Mouse (Mus musculus): ENCODE measurements at regions not wholly inside any gene's neighbourhood (a gene's known extent, or its start where the extent isn't known, plus 50 kb on each side); places are given as distances from the start of the nearest gene placed in this dataset.

DNA sequence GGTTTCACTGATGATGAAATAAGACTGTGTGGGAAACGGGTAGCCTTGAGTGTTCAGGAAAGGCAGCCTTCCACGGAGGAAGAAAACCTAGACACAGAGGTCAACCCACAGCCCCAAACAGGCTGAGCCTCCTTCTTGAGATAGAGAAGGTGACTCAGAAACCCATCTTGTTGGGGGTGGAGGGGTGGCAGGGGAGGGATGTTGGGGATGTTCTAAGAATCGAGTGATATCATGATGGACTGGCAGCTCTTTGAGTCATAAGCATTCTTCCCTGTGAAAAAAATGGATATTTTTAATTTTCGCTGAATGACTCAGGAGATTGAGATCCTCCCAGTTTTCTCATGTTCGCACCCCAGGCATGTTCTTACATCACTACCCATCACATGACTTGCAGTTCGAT is 417.5 kb downstream of the Fgf9 start:
- no peak for DNase-seq

DNA sequence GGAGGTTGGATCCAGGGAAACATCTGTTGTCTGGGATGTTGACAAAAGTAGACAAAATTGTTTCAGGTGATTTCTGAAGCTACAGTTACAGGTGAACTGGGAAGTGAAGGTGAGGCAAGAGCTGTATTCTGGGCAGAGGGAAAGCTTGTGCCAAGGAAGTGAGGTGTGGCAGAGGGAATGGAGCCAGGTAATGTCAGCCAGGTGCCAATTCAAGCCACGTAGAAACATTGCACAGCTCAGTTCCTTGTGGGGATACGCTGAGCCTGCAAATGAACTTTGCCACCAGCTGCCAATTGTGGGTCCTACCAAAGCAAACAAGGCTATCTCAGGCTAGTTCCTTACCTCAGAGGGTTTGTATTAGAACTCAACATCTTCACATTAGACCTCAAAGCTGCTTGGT is 410.1 kb downstream of the Fgf9 start:
- no peak for DNase-seq

DNA sequence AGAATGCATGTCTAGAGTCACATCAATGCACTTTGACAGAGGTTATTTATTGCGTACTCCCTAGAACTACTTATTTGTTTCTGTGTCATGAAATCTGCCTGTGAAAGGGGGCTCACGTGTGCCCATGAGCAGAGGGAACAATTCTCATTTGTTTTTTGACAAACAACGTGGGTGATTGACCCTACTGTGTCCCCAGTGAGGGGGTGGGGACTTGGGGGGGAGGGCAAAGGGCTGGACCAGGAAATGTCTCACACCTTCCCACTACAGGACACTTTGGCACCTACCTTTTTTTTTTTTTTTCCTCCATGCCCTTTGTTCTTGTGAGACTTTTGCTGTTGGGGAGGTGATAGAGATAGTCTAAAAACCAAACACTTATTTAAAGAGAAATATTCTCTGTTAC is 400.3 kb downstream of the Fgf9 start:
- no peak for DNase-seq

DNA sequence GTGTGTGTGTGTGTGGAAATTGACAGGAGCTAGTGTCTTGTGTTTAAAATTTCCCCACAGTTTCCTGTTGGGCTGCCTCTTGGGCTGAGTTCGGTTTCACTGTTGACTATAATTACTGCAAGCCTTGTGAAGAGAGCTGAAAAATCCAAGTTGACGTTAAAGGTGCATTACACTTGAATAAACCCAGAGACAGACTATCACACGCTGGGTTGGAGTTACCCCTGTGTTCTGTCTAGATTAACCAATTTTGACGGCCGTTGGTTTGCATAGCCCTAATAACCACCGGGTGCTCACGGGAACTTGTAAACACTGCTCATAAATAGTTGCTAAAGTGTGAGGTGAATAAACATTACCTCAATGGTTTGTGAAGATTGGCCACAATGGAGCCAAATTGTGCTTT is 398.1 kb downstream of the Fgf9 start:
- DNase-seq, result no peak

DNA sequence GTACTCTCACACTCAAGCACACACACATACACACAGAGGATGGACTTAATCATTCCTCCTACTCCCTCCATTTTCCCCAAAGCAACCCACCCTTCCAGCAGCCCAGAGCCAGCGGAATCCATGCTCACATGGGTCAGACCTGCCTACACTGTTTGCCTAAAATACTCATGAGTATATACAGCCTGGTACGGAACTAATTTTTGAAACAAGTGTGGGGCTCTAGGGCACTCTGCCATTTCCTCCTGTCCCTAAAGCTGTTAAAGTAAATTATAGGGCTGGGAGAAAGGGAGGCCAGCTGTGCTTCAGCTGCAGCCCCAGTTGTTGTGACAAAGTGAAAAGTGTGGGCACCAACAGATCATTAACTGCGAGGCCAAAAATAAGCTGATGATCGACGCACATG is 397.5 kb downstream of the Fgf9 start:
- DNase-seq, result no peak

DNA sequence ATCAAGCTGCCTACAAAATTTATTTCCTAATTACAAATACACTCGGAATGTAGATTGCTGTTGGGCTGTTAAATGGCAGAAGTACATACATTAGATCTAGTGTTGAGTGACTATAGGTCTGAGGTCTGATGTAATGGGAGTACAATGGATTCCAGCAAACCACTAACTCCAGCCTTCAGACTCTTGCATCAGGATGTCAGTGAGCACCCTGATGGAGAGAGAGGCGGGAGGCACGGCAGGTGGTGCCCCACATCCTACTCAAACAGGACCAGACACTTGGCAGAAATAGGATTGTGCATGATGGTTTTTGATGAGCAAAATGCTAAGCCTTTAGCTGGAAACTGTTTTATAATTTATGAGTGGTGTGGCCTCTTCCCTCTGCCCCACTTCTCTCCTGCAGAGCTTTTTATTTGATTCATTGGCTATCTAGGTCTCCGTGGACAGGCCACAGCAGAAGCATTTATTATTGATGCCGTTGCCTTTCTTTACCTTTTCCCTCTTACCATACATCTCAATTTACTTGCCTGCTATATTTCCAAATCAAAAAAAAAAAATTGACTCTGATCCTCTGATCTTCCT is 376.5 kb downstream of the Fgf9 start:
- no peak for DNase-seq

DNA sequence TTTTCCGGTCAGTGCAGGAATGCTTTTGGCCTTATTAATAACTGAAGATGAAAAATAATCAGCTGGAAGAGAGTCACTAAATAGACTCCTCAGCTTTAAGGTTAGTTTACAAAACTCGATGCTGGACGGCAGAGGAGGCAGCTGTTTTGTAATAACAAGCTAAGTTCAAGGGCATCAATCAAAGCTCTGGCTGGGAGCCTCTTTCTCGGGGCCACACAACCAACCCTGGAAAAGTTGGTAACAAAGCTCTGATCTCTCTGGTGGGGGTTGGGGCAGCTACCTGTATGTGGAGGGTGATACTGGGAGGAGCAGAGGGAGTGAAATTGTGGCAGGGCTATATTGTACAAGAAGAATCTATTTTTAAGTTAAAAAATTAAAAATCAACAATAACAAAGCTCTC is 374.1 kb downstream of the Fgf9 start:
- no peak for DNase-seq

DNA sequence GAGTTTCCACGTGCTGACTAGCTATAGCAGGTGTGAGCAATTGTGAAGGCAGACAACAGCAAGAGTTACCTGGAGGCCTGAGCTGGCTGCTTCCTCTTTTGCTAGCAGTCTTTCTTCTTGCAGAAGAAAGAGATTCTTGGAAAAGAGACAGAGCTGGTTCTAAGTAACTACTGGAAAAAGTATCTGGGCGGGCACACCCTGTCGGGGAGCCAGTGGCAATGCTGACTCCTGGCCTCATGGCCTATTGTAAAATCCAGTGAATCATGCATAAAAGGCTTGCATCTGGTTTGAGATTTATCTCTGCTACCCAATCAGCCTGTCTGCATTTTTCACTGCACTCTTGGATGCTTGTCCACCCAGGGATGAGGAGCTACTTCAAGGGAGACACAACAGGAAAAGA is 372.2 kb downstream of the Fgf9 start:
- DNase-seq, result no peak

DNA sequence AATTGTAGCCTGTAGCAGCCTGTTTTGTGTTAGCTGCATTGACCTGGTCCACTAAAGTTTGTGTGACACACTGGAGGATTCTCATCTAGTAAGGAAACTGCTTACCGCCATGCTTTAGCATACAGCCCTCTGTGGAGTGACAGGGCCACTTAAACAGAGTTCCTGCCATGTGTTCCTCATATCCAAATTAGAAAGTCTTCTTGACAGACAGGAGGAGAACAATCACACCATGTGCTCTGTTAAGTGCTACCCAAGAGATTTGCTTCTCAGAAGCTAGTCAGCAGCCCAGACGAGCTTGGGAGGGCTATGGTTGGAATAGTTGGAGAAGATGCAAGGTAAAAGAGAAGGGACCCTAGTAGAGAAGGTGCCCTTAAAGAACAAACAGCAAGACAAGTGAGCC is 369.6 kb downstream of the Fgf9 start:
- DNase-seq, result no peak

DNA sequence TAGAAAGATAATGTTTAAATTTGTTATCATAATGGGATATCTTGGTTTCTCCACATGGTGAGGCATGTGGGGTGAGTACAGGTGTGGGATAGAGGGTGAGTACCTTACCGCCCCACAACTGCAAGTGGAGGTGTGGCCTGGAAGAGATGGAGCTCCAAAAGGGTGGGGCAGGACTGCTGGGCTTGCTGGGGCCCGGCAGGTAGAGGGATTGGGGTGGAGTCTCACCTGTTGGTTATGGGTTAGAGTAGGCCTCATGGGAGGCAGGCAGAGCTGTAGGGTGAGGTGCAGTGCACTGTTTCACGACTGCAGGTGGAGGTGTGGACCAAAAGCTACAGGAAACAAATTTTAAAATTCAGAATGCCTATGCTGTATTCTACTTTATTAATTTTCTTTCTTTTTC is 365.7 kb downstream of the Fgf9 start:
- DNase-seq, result no peak

DNA sequence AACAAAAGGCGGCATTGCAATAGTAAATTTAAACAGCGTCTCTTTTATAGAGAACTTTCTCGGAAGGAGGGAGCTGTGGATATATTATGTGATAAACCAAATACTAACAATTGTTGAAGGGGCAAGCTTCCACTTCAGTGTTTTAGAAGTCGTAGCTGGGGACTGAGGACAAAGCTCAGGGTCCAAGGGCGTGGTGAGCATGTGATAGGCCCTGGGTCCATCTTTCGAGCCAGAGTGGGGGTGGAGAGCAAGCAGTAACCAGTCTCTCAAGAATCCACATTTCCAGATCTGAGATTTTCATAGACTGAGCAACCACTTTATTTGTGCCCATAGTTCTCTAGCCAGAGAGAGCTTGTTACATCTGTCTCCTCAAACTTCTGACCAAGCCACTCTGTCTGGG is 356.1 kb downstream of the Fgf9 start:
- no peak for DNase-seq

DNA sequence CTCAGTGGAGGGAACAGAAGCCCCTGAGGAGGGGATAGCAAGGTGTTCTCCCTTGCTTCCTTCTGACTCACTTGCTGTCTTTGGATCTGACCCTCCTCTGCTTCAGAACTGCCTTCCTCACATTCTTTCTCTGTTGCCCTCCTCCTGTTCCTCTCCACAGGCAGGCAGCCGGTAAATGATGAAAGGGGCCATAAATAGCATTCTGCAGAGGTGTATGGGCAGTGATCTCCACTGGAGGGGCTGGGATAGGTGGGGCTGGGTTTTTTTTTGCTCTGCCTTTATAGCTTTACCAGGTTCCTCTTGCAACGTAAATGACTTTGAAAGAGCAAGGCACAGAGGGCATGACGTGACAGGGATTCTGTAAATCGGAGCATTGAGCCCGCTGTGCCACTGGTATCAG is 351.6 kb downstream of the Fgf9 start:
- no peak for DNase-seq

DNA sequence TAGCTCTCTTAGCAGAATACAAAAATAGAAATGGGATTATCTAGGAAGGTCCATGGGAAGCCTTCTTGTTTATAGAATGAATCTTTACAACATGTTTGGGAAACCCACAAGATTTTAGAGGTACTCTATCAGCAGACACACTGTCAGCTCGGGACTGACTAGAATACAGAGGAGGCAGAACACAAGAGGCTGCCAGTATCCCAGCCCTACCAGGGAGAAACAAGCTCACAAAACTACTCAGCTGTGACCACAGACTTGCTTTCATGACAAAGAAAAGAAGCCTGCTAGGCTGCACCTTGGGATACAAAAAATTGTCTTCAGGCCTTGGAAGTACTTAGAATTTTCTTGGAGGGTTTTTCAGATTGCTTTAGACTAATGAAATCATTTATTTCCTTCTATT is 347.2 kb downstream of the Fgf9 start:
- DNase-seq, result no peak

DNA sequence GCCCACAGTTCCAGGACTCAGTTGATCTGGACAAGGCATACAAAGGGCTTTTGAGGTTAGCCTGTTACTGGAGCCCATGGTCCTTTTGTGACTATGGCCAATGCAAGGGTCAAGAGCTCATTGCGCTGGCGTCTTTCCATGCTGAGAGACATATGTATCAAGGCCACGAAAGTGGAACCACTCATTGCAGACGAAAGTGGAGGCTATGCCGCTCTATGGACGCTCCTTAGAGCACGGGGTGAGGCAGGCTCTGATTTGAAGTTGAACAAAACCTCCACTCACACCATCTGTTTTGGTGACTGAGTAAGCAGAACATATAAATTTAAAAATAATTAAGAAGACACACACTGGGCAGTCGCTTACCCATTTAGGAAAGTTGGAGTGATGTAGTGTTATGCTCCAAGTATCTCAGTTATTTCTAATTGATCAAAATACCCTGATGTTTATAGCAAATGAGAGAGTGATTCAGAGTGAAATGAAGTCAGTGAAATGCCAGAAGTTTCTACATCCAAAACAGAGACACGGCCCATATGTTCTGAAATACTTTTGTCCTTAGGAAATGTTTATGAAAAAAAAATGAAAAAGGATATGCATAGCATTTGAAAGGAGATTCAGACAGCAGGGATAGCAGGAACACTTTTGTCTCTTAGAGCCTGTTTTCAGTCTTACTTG is 321.8 kb downstream of the Fgf9 start:
- no peak for DNase-seq

DNA sequence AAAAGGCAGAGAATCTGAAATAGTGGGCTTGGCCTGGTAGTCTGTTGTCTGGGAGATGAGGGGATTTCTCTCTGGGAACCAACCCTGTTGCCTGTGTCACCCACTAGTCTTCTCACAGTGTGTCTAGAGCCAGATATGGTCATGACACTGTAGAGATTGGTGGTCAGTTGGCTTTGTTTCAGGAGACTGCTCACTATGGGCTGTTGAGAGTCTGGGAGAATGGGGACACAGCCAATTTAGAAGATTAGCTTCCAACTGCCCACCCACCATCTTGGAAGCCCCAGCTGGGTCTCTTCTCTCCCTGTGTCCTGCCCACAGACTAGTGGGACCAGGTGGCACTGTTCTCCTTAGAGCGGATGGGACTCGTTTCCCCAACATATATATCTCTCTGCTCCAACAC is 320.4 kb downstream of the Fgf9 start:
- peak; percentile 33 for DNase-seq

DNA sequence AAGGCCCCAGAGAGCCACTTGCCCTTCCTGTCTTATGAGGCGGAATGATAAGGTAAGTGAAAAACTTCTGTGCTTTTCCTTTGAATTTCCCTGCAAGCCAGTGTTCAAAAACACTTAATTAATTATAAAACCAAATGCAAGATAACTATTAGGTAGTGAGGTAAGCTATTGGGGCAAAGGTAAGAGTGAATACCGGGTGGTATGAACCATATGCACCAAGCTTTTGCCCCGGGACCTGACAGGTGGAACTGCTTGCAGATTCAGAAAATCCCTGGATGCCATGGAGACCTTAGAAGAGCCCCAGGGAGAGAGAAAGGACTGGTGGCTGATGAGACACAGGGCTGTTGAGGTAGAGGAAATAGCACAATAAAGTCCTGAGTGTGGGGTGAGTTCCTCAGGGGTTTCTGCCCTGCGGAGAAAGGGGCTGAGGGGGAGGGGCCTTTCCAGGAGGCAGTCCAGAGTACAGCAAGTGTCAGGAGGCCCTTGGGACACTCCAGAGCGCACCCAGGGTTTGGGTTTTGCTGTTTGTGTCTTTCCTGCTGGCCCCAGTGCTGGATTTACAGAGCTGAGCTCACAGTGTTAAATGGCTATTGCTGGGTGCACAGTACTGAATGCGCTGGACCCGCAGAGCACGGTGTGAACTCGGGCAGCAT is 317.1 kb downstream of the Fgf9 start:
- no peak for DNase-seq

DNA sequence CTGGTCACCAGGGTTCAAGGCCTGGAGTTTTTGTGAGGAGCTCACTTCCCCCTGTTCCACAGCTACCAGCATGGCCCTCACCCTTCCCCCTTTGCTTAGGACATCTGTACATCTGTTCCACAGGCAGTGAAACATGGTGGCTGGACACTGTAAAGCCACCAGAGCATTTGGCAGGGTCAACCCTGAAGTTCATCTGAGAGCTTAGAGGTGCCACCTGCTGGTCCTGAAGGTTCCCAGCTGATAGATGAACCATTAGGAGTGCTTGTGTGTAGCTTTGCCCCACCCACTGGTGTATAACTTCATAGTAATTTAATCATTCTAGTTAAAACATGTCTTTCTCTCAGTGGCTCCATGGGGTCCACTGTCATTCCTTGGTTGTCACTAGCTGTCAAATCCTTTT is 304.7 kb downstream of the Fgf9 start:
- no peak for DNase-seq

DNA sequence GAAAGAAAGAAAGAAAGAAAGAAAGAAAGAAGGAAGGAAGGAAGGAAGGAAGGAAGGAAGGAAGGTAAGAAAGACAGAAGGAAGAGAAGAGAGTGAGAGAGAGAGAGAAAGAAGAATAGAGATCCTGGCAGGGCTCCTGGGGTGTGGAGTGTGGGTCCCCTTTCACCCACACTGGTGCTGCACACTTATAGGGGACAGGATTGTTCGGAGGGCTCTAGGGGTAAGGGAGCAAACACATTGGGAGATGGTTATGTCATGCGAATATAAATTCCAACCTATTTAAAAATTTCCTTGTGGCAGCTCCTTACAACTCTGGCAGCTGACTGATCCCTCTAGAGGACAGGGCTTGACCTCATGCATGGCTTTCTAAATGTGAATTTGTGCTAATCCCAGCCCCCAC is 286.5 kb downstream of the Fgf9 start:
- no peak for DNase-seq

DNA sequence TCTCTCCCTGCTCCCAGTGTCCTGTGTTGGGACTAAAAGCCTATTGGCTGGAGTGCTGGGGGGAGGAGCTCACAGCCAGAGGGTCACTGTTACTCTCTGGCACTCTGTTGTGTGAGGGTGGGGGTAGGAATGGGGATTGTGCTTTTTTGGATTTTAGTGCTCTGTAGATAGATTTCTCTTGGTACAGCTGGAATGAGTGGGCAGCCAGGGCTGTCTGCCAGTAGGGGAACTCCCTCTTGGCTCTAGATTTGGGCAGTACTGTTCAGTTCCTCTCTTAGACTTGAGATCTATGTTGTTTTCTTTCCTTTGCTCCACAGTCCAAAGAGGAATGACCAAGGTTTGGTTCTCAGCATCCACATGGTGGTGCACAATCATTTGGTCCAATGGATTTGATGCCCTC is 282.6 kb downstream of the Fgf9 start:
- DNase-seq, result peak; percentile 25

DNA sequence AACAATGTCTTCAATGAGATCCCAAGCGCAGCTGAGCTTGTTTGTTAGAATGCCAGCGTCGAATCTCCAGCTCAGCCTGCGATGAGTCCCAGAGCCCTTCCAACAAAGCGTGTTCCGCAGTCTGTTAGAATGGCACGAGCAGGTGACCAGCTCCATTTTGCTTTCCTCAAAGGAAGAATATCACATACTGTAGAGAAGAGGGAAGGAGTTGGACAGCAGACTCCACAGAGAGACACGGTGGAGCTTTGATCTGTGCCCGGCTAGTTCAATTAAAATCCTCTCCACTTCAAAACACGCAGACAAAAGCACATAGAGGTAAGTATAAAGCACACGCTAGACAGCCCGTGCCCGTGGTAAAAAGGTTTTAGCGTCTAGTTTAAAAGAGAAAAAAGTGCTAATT is 265.8 kb downstream of the Fgf9 start:
- DNase-seq, result no peak

DNA sequence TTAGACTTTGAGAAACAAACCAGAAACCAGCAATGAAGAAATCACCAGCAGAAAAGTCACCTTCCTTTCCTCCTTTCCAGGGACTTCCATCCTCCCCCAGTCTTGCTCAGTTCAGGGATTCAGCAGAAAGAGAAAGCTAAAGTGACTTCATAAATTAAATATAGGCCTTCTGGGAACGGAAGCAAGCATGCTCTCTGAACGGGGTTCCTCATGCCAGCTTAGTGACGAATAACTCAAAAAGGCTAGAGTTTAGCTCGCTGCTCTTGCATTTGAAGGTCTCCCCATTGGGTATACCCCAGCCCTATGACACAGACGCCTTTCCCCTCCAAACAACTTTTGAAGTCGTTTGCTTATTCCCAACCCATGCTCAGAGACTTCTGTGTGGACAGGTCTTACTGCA is 252.8 kb downstream of the Fgf9 start:
- DNase-seq, result no peak

DNA sequence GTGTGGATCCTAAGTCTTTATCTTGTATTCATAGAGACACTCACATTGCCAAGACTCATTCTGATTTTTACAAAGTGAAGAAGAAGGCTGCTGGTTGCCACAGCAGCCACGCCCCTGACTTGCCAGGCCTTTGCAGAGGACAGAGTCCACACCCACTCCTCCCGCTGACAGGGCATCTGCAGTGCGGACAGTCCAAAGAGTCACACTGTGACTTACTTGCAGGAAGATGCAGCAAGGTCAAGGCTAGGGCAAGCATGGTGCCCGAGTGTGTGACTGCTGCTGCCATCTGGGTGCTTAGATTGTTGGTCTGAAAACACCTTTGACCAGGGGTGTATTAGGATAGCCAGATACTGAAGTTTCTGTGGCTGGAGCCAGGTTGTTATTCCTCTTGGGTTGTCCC is 252.1 kb downstream of the Fgf9 start:
- DNase-seq, result no peak

DNA sequence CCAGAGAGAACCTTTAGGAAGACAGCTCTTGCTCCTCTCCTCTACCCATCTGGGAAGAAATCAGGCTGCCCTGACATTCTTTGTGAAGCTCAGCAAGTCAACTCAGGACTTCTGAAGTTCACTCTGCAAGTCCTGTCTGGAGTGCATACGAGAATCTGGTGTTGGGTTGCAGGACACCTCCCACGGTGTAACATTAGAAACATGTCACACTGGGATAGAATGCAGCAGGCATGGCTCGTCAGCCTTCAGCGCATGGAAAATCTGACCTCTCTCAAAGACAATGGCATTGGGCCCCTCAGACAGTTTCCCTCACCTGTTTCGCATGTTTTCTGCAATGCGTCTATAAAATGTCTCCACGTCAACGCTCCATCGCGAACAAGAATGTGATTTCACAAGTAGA is 251.5 kb downstream of the Fgf9 start:
- DNase-seq, result no peak

DNA sequence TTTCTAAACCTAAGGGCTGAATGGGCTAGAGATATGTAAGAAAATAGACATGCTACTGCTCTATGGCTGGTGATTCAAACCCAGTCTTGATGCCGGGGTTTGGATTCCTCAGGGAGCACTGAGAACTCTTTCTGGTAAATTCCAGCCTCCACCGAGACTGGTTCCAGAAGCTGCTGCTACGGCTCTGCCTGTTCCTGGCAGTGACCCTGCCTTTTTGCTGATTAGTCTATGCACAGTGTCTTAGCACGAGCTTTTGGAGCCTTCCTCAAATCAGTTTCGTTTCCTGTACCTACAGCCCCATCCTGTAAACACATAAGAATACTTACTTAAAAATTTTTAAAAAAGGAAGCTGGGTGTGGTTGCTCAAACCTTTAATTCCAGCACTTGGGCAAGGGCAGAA is 250.9 kb downstream of the Fgf9 start:
- peak; percentile 12 for DNase-seq

DNA sequence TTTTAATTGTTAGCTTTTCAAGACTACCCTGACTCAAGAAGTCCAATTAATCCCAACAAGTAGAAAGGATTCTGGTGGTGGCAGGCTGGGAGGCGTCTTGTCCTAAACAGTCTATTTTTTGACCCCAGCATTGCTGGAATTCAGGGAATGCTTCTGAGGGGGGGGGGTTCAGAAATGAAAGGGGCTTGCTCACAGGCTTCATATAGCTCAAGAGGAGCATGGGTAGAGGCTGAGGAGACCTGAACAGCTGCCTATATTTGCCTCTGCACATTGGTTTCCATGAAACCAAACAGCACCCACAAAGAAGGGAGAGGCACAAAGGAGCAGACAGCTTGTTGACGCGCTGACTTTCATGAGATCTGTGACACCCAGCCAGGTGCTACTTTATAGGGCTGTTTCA is 247.3 kb downstream of the Fgf9 start:
- DNase-seq, result no peak

All from layer of hippocampus, adult 9-11 months (tissue).